Mouse (Mus musculus) bone marrow, adult 2 months (tissue): ENCODE results near the gene Uckl1.

Experiments
- CTCF ChIP-seq: fragments of 200-500 bp; IDR thresholded peaks from 2 replicates; pipeline ENCODE4 v1.5.1; 2011; ENCODE audit warnings: low read length, control low read depth; ENCODE audit not compliant: control insufficient read depth, insufficient read depth
- POLR2A ChIP-seq: fragments of 200-500 bp; IDR thresholded peaks from 2 replicates; pipeline ENCODE4 v1.6.1; 2011; ENCODE audit warnings: low read depth, mild to moderate bottlenecking, control low read depth, low read length, borderline replicate concordance; ENCODE audit not compliant: control insufficient read depth

- TF ChIP-seq CTCF = no peak
- no peak for TF ChIP-seq POLR2A
Observed at GRCm38 (mm10) chr2:181578790-181579618, 5.7 kb downstream of the Uckl1 start.
